Mouse (Mus musculus) intestine, postnatal 0 days (tissue): ENCODE results near the gene Ikzf4. TPM values are rescaled to one million over a fixed set of nuclear protein-coding genes. Genes with fewer than 3 reads are reported as not detected.
"Not testable (repeated sequence)": the region's sequence is repeated elsewhere in the genome, so short reads cannot be mapped to it uniquely, and the experiment has no call there.

ENCODE experiments used
- ATAC-seq: fragments of 200-750 bp; cut with Nextera tagmentation; 2 replicates; pipeline ENCODE4 v1.8.0; 2017; ENCODE audit warnings: mild to moderate bottlenecking, moderate TSS enrichment, moderate library complexity
- H3K27ac ChIP-seq: fragments of 300-500 bp; sonication (generic); 2 replicates; pipeline ENCODE4 v1.5.1; 2014; ENCODE audit warnings: mild to moderate bottlenecking, low read depth, low read length, moderate library complexity
- H3K27me3 ChIP-seq: fragments of 300-500 bp; sonication (generic); replicated peaks from 2 replicates; pipeline ENCODE4 v1.6.1; 2014; ENCODE audit warnings: low read length, mixed read lengths; ENCODE audit not compliant: control insufficient read depth, insufficient read depth
- H3K36me3 ChIP-seq: fragments of 300-500 bp; sonication (generic); 2 replicates; pipeline ENCODE4 v1.6.1; 2014; ENCODE audit warnings: mild to moderate bottlenecking, moderate library complexity; ENCODE audit not compliant: control insufficient read depth, insufficient read depth
- H3K4me1 ChIP-seq: fragments of 300-500 bp; sonication (generic); replicated peaks from 2 replicates; pipeline ENCODE4 v1.6.1; 2014; ENCODE audit warnings: antibody characterized with exemption, low read length, mixed read lengths; ENCODE audit not compliant: control insufficient read depth, insufficient read depth
- H3K4me2 ChIP-seq: fragments of 300-500 bp; sonication (generic); replicated peaks from 2 replicates; pipeline ENCODE4 v1.6.1; 2014; ENCODE audit warnings: low read depth, mild to moderate bottlenecking, moderate library complexity
- H3K4me3 ChIP-seq: fragments of 300-500 bp; sonication (generic); 2 replicates; pipeline ENCODE4 v1.5.1; 2014; ENCODE audit warnings: low read depth, low read length
- H3K9ac ChIP-seq: fragments of 300-500 bp; sonication (generic); 2 replicates; pipeline ENCODE4 v1.6.1; 2014; ENCODE audit warnings: mild to moderate bottlenecking, low read depth, low read length
- H3K9me3 ChIP-seq: fragments of 300-500 bp; sonication (generic); 2 replicates; pipeline ENCODE4 v1.6.1; 2016; ENCODE audit warnings: mixed run types; ENCODE audit not compliant: control insufficient read depth
- CTCF ChIP-seq: sonication (generic); IDR thresholded peaks from 2 replicates; pipeline ENCODE4 v1.5.1; 2016; ENCODE audit warnings: low read depth, mild to moderate bottlenecking, control low read depth, antibody characterized with exemption, moderate library complexity
- WGBS: fragments of 180-500 bp; shearing (Covaris S2); extraction: QIAGEN DNeasy Blood & Tissue Kit; methylation state at CpG from one replicate; pipeline ENCODE4 v1.1.7; 2014; 5-methylcytosine and 5-hydroxymethylcytosine counted together
- polyA plus RNA-seq: library from polyadenylated mRNA; unstranded; fragments of >200 nt; fragmentation: Nextera tagmentation; extraction: Ambion mirVana; gene quantifications from 2 replicates; pipeline ENCODE4 v1.2.1, GENCODE M21; 2015

Ikzf4 gene
- polyA plus RNA-seq, 1 experiment from 2014 or later: 0.95 TPM

DNA sequence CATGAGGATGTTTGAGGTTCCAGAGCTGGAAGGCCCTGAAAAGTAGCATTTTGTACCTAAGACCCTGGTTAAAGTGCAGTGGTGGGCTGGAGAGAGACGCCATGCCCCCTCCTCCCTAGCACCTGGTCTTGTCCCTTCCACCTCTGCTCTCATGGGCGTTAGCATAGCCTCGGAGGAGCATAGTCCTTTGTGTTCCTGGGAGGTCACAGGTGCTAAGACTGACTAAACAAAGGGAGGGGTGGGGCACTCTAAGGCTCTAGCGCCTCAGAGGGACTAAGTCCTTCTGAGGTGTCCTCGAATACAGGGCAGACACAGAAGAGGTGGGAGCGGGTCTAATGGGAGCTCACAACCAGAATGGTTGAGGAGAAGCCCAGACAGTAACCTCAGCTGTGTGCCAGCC lies 14.2 kb downstream of the Ikzf4 start:
- Histone ChIP-seq H3K4me3 (no peak overlapping the region), H3K4me1 (no peaks in the 10 kb centered on the region), H3K9me3 (no peaks in the 10 kb centered on the region), H3K27me3 (no peaks in the 10 kb centered on the region), H3K36me3 (0 out of 2 replicates have a peak, but pooled peaks cover 6% of the 10 kb centered on the region), H3K27ac (no peak overlapping the region), H3K4me2 (no peak overlapping the region), H3K9ac (no peak overlapping the region)
- TF ChIP-seq CTCF: no peak
- WGBS: 16% methylated on average over 6 of the region's 6 CpGs
- no peak for ATAC-seq

DNA sequence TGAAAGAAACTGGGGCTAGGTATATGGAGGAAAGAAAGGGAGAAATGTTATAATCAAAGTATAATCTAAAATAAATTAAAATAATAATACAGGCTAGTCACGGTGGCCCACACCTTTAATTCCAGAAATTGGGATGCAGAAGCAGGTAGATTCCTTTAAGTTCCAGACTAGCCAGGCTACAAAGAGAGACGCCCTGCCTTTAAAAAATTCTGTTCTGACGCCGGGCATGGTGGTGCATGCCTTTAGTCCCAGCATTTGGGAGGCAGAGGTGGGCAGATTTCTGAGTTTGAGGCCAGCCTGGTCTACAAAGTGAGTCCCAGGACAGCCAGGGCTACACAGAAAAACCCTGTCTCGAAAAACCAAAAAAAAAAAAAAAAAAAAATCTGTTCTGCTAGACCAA lies 15.5 kb downstream of the Ikzf4 start:
- 91% methylated on average over 5 of the region's 5 CpGs for WGBS
- H3K9ac ChIP-seq, ATAC-seq, H3K4me1 ChIP-seq, H3K4me2 ChIP-seq, H3K27ac ChIP-seq, H3K27me3 ChIP-seq, H3K36me3 ChIP-seq, H3K9me3 ChIP-seq, H3K4me3 ChIP-seq: not testable (repeated sequence)

DNA sequence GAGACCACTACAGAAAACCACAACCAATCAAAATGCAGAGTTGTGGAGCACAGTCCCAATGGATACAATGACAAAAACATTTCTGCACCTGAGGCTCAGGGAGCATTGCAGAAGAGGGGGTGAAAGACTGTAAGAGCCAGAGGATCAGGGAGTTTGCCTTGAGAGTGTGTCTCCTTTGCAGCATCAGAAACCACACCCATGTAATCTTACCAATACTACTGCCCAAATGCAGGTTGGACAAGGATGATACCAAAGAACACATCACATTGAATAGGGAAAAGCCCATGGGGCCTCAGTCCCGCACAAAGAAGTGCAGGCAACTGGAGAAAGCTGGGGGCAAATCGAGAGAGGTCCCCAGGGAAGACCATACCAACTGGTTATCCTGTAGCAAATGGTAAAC lies 16.0 kb downstream of the Ikzf4 start:
- Histone ChIP-seq H3K4me1 (no peaks in the 10 kb centered on the region), H3K36me3 (0 out of 2 replicates have a peak, but pooled peaks cover 9% of the 10 kb centered on the region), H3K4me2 (no peak overlapping the region), H3K9ac (no peak overlapping the region), H3K27me3 (no peaks in the 10 kb centered on the region), H3K9me3 (no peaks in the 10 kb centered on the region), H3K4me3 (no peak overlapping the region), H3K27ac (no peak overlapping the region)
- no peak for ATAC-seq
- TF ChIP-seq CTCF: no peak
- 91% methylated on average over 2 of the region's 2 CpGs for WGBS

DNA sequence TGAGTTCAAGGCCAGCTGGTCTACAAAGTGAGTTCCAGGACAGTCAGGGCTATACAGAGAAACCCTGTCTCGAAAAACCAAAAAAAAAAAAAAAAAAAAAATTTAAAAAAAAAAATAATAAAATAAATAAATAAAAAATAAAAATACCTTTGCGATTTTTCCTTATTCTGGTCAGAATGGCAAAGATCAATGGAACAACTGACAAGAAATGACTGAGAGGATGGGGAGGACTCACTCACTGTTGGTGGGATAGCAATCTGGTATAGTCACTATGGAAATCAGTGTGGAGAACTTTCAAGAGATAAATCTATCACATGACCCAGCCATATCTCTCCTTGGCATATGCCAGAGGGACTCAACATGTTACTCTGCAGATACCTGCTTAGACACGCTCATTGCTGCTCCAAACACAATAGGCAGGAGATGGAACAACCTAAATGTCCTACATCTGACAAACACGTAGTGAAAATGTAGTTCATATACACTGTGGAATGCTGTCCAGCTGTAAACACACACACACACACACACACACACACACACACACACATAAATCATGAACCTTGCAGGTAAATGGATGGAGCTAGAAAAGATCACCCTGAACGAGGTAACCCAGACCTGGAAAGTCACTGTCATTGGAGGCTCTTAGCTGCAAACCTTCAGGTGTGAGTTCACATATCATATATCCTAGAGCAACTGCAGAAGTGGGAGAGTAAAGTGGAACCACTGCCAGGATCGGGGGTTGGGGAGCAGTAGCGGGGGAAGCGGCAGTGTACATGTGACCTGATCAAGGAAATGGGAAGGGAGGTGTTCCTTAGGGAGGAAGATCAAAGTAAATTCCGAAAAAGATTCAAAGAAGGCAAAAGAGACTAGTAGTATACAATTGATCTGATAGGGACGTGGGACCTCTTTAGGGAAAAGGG lies 18.1 kb downstream of the Ikzf4 start:
- no peak overlapping the region for H3K9ac ChIP-seq
- 81% methylated on average over 10 of the region's 10 CpGs for WGBS

DNA sequence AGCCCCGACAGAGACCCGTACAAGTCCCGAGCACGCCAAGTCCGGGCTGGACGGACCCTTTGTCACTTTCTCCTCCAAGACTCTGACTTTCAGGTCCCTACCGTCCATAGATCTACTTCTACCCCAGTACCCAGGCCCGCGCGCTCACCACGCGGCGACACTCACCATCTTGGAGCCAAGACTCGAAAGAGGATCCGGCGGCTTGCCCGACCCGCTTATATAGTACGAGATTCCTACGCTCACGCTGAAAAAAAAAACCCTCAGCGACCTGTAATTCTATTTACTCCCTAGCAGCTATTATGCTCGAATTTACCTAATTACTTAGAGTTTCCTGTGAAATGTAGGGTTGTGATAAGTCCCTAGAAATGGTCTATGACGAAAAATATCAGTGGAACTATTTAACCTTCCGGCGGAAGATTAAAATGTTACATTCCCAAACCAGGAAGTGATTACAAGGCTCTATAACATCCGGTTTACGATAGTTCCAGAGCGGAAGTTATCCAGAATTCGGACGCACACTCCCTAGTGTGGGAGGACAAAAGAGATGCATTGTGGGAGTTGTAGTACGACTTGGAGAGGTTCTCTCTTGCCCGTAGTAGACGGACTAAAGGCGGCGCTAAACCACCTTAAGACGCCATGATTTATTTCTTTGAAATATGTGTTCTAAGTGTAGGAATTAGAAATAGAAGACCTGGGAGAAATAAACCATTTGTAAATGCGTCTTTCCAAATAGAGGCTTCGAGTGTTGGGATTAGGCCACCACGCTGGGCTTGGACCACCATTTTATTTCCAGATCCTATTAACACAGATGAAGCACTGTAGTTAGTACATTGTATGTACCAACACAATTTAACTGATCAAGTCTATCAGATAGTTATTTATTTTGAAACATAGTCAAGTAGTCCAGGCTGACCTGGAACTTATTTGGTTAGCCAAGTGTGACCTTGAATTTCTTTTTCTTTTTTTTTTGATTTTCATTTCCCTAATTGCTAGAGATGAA lies 19.2 kb downstream of the Ikzf4 start, which contains the start of gene Rps26:
Gene Rps26, minus strand, starts transcription at position 437 of the 1,000 bp plus-strand sequence.
- H3K27ac ChIP-seq: peak within 1 kb of the TSS; percentile 46; the same call in 1 of the 2 replicates
- 2% methylated on average over 40 of the region's 40 CpGs for WGBS

More for the DNA sequence above, 18.1 kb downstream of the Ikzf4 start:
- ATAC-seq: no peak
- Histone ChIP-seq H3K4me3 (no peak overlapping the region), H3K27ac (no peak overlapping the region), H3K36me3 (peaks cover 20% of the 10 kb centered on the region), H3K27me3 (no peaks in the 10 kb centered on the region), H3K4me2 (no peak overlapping the region), H3K9me3 (no peaks in the 10 kb centered on the region), H3K4me1 (no peaks in the 10 kb centered on the region)
- no peak for TF ChIP-seq CTCF

More for the DNA sequence above, 19.2 kb downstream of the Ikzf4 start, which contains the start of gene Rps26:
- peak within 1 kb of the TSS; percentile 86 for H3K4me3 ChIP-seq
- peaks cover 20% of the 10 kb centered on the region for H3K36me3 ChIP-seq
- H3K9me3 ChIP-seq: no peaks in the 10 kb centered on the region
- H3K4me2 ChIP-seq: peak within 1 kb of the TSS; percentile 79
- peak; percentile 99 for ATAC-seq
- TF ChIP-seq CTCF: peak; percentile 70
- no peaks in the 10 kb centered on the region for H3K4me1 ChIP-seq
- peak within 1 kb of the TSS; percentile 89 for H3K9ac ChIP-seq
- no peaks in the 10 kb centered on the region for H3K27me3 ChIP-seq
